Mouse (Mus musculus) bone marrow, adult 2 months (tissue): ENCODE results near the gene Fam204a. TPM values are rescaled to one million over a fixed set of nuclear protein-coding genes. Genes with fewer than 3 reads are reported as not detected.

Source experiments
- H3K27ac ChIP-seq: fragments of 200-500 bp; 2 replicates; pipeline ENCODE4 v1.5.1; 2012; ENCODE audit warnings: low read depth, mild to moderate bottlenecking, control low read depth, inconsistent platforms, low read length; ENCODE audit not compliant: control insufficient read depth, poor library complexity, insufficient read depth
- H3K4me1 ChIP-seq: fragments of 200-500 bp; 2 replicates; pipeline ENCODE4 v1.6.1; 2011; ENCODE audit warnings: low read length; ENCODE audit not compliant: control insufficient read depth, insufficient read depth
- H3K4me3 ChIP-seq: fragments of 200-500 bp; replicated peaks from 2 replicates; pipeline ENCODE3; 2011; ENCODE audit warnings: mild to moderate bottlenecking, low read depth, low read length, control low read depth; ENCODE audit not compliant: control insufficient read depth
- CTCF ChIP-seq: fragments of 200-500 bp; IDR thresholded peaks from 2 replicates; pipeline ENCODE4 v1.5.1; 2011; ENCODE audit warnings: low read length, control low read depth; ENCODE audit not compliant: control insufficient read depth, insufficient read depth
- POLR2A ChIP-seq: fragments of 200-500 bp; IDR thresholded peaks from 2 replicates; pipeline ENCODE4 v1.6.1; 2011; ENCODE audit warnings: low read depth, mild to moderate bottlenecking, control low read depth, low read length, borderline replicate concordance; ENCODE audit not compliant: control insufficient read depth
- WGBS: fragments of 180-500 bp; shearing (Covaris S2); methylation state at CpG from one replicate; pipeline ENCODE4 v1.1.7; 2018; 5-methylcytosine and 5-hydroxymethylcytosine counted together
- polyA plus RNA-seq: library from polyadenylated mRNA; stranded (reverse); fragments of >200 nt; gene quantifications from 2 replicates; pipeline ENCODE4 v1.2.4, GENCODE M21; 2011; ENCODE audit warnings: low replicate concordance; ENCODE audit not compliant: missing spikeins, insufficient read depth, insufficient read length

Fam204a gene
- polyA plus RNA-seq, 1 experiment, result 22.8 TPM

GRCm38 (mm10) chr19:60150056-60150455, 76.4 kb downstream of the Fam204a start:
- no peaks in the 10 kb centered on the region for H3K4me1 ChIP-seq

GRCm38 (mm10) chr19:60149078-60149960, 77.2 kb downstream of the Fam204a start:
- Histone ChIP-seq H3K4me1 (no peaks in the 10 kb centered on the region), H3K4me3 (no peak overlapping the region), H3K27ac (no peak overlapping the region)
- no peak for TF ChIP-seq CTCF
- no peak for TF ChIP-seq POLR2A
- 49% methylated on average over 13 of the region's 13 CpGs for WGBS

More at GRCm38 (mm10) chr19:60150056-60150455, 76.4 kb downstream of the Fam204a start:
- Histone ChIP-seq H3K27ac (no peak overlapping the region), H3K4me3 (no peak overlapping the region)
- WGBS, result 79% methylated on average over 3 of the region's 3 CpGs
- no peak for TF ChIP-seq CTCF
- TF ChIP-seq POLR2A, result no peak

Other genes starting within 250 kb of the Fam204a start
- not detected in 2 replicates for gene Prlhr, start 241.6 kb upstream of the Fam204a start, polyA plus RNA-seq